29 mouse cellular contexts compared by ENCODE assay signal in genomic region chr3:26920986-26921385, GRCm38 (mm10).
DNase-seq lines count a peak whose midpoint lies in the region; TF ChIP-seq lines count a peak whose summit lies in the region.
"Had no signal": no experiment of that assay in that cellular context is flagged by ENCODE, and none has a peak within 500 bp of the region (broad histone marks: within the 10 kb centered on the region; RNA-seq: fewer than 3 reads in every experiment).

No protein-coding gene starts in this region.

- TF ChIP-seq CTCF in layer of hippocampus, adult 2 months (conservative IDR thresholded peaks at IDR 0.05): no peak

- no peak overlapping the region for H3K4me3 ChIP-seq in layer of hippocampus, adult 2 months
- H3K4me3 ChIP-seq: forebrain, embryonic 10.5 days; heart, embryonic 13.5 days; hindbrain, embryonic 10.5 days; intestine, embryonic 15.5 days; left cerebral cortex, adult 2 months; liver, embryonic 12.5 days; neural tube, embryonic 12.5 days had no signal

- intact Hi-C loops in left cerebral cortex, postnatal 25 days (cut with DNase I): loop anchor here (5.0 kb wide), 1 partner anchor 74 kb away; no protein-coding TSS in a partner anchor

- H3K27ac ChIP-seq in layer of hippocampus, adult 2 months: no peak overlapping the region
- H3K27ac ChIP-seq: forebrain, embryonic 10.5 days; heart, embryonic 13.5 days; hindbrain, embryonic 10.5 days; intestine, embryonic 15.5 days; left cerebral cortex, adult 2 months; liver, embryonic 12.5 days; neural tube, embryonic 12.5 days had no signal

- DNase-seq in embryo, embryonic 10.5 days (ENCODE audit: low spot score): peak; percentile 1
- no peak for DNase-seq in embryo, embryonic 9.5 days (ENCODE audit: extremely low spot score)
- peak; percentile 6 for DNase-seq in layer of hippocampus, adult 11-12 months (ENCODE audit: low spot score)
- no peak for DNase-seq in layer of hippocampus, adult 2 months (ENCODE audit: low spot score in 2 of 2)
- DNase-seq in ES-CJ7 (ENCODE audit: low read depth, low spot score): peak; percentile 69
- peak; percentile 78 for DNase-seq in brain, adult 2 months (ENCODE audit: low read depth, low spot score)
- no peak for DNase-seq in left cerebral cortex, adult 18-20 months (ENCODE audit: low spot score in 2 of 2)
- no peak for DNase-seq in left cerebral cortex, postnatal 25 days (ENCODE audit: low spot score in 2 of 2)
- DNase-seq: adrenal gland, adult 2 months; adrenal gland, postnatal 36 days; cerebellum, adult 8-10 months; cerebellum, postnatal 25 days; gastrocnemius, postnatal 10 days; heart, postnatal 14 days; kidney, adult 9 months; kidney, postnatal 10 days; left cerebral cortex, postnatal 4 days; liver, postnatal 0 days; lung, postnatal 36 days; spleen, adult 18-20 months; thymus, adult 18-20 months; thymus, postnatal 25 days had no signal

Comparison
In these comparisons a context has a peak if more than half of its experiments do, and no peak if none do; other contexts are left out.
1. DNase-seq: peak in embryo, embryonic 10.5 days (single experiment), layer of hippocampus, adult 11-12 months (single experiment), ES-CJ7 (single experiment) and brain, adult 2 months (single experiment); none in embryo, embryonic 9.5 days (single experiment), layer of hippocampus, adult 2 months (0 of 2), left cerebral cortex, adult 18-20 months (0 of 2) and left cerebral cortex, postnatal 25 days (0 of 2).